Mouse (Mus musculus): ENCODE measurements around the gene Olfr1341. TPM values are rescaled to one million over a fixed set of nuclear protein-coding genes. Genes with fewer than 3 reads are reported as not detected.

The Olfr1341 gene
- total RNA-seq (2021) = not detected
- long read RNA-seq, experiment 1 = 0 reads
- long read RNA-seq, experiment 2 = 0 reads

DNA sequence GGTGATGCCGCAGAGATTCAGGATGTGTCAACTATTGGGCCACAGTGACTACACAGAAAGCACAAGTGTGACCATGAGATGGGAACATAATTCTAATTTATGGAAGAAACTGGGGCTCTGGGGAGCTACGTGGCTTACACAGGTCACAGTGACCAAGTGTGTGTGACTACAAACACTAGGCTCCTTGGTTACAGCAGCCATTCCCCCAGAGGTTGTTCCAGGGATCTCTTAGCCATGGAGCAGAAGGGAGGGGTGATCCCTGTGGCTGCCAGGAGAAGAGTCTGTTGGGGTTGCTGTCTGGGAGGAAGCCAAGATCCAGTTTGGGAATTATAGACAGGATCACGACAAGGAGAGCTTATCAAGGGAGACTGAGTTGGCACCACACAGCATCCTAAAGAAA, at the start of gene Olfr1341:
TSS of gene Olfr1341 (plus strand) at position 301 of the 400 bp plus-strand sequence.
- DNase-seq (ENCODE audit: low spot score in 2 of 2) = no peak

- DNase-seq (ENCODE audit: low spot score in 2 of 2) = no peak
Measured at GRCm38 (mm10) chr4:118658652-118659051, 44.7 kb upstream of the Olfr1341 start, which contains the start of gene Olfr62. Gene Olfr62 (plus strand): TSS chr4:118658952.

DNA sequence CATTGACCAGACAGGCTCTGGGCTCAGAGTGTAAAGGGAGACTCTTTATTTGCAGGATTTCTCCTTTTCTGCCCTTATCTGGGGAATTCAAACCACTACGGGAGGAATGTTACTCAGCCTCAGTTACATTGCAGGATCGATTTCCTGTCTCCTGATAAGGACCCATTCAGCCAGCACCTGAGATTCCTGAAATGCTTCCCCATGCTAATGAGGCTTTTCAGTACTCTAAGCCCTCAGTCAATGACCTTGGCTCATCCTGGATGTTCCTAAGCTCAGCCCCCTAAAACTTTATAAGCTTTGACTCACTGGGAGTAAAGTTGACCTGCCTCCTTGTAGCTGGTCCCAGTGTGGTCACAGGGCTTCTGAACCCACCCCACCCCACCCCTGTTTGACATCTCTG, 16.2 kb upstream of the Olfr1341 start:
- no peak for DNase-seq (ENCODE audit: low spot score in 2 of 2)

GRCm38 (mm10) chr4:118692412-118692973, 10.8 kb upstream of the Olfr1341 start, which contains the start of gene Olfr1342:
Gene Olfr1342 (minus strand): TSS chr4:118692756.
- DNase-seq (ENCODE audit: low spot score in 2 of 2) = no peak

DNA sequence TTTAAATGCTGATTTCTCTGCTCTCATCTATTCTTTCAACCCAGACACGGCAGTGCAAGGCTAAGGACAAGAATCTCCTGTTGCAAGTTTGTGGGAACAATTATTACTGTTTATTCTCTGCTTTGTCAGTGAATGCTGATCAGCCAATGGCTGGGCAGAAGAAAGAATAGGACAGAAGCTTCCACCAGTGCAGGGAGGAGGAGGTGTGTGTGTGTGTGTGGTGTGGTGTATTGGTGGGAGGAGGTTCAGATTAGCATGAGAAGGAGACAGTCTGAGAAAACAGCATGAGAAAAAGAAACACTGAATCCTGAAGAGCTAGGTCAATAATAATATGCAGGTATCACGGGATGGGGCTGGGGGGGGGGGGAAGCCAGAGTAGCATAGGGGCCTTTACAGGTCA, 9.5 kb upstream of the Olfr1341 start:
- no peak for DNase-seq (ENCODE audit: low spot score in 2 of 2)

DNA sequence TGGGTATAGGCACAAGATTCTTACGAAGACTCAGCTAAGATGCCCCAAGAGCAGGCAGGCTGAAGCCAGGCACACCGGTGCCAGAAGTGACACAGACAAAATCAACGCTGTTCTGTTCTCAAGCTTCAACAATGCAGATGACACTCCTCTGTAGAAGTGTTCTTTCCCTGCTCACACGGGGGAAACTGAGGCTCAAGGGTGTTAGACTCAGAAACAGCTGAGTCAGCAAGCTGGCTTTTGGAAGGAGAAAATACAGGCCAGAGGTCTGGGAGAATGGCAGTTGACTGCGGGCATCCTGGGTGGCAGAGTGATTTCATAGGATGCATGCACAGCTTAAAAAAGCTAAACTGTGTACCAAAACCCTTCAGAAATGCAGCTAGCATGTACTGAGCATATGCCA, 4.8 kb downstream of the Olfr1341 start:
- no peak for DNase-seq (ENCODE audit: low spot score in 2 of 2)

DNA sequence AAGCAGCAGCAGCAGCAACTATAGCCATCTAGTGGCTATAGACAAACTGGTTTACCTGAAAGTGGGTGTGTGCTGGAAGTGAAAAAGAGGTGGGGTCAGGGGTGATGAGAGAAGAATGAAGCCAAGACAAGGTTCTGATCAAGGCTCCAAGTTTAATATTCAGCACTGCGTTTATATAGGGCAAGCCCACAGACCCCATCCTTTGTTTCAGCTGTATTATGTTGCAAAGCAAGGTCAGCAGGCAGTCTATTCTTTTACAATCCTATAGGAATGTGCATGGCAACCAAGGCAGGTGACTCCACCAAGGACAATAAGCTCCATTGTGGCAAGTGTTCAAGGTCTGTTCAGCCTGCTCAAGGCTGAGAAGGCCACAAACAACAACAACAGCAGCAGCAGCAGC, 8.3 kb downstream of the Olfr1341 start:
- DNase-seq (ENCODE audit: low spot score in 2 of 2) = no peak

DNA sequence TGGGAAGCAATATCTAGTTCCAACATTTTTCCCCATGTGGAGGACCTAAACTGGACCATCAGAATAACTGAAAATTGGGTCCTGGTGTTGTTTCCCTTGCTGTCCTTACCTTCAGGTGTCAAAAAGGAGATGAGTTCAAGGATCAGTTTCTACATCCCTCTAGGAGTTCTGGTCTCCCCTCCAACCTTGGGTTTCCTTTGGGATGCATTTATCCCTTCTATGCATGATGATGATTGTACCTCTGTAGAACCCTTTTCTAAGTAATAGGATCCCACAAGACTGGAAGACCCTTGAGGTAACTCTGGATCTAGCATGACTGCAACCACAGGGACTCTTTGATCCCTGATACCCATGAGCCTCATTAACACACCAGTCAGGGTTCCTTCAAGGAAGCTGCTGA, 16.5 kb downstream of the Olfr1341 start, which contains the start of gene Olfr1340:
TSS of gene Olfr1340 (plus strand) at position 301 of the 400 bp plus-strand sequence.
- no peak for DNase-seq (ENCODE audit: low spot score in 2 of 2)

- no peak for DNase-seq (ENCODE audit: low spot score in 2 of 2)
Measured at GRCm38 (mm10) chr4:118721742-118722483, 18.6 kb downstream of the Olfr1341 start.

DNA sequence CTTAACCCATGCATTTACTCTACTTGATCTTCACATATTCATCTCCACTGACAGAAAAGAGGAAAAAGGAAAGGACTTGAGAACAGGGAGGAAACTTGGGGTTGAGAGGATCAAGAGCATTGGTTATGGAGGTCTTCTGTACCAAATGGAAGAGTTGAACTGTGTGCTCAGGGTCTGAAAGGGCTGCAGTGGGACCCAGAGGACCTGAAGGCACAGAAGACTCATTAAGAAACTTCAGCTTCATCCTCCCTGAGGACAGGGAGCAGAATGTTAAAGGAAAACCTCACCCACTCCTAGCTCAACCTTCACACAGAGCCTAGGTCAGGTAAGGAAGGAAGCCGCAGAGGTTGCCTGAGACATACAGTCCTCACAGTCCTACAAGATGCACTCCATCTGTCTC, 28.6 kb downstream of the Olfr1341 start, which contains the start of gene Olfr1339:
TSS of gene Olfr1339 (plus strand) at position 301 of the 400 bp plus-strand sequence.
- no peak for DNase-seq (ENCODE audit: low spot score in 2 of 2)

GRCm38 (mm10) chr4:118739574-118739973, 36.3 kb downstream of the Olfr1341 start:
- DNase-seq (ENCODE audit: low spot score in 2 of 2) = no peak

DNA sequence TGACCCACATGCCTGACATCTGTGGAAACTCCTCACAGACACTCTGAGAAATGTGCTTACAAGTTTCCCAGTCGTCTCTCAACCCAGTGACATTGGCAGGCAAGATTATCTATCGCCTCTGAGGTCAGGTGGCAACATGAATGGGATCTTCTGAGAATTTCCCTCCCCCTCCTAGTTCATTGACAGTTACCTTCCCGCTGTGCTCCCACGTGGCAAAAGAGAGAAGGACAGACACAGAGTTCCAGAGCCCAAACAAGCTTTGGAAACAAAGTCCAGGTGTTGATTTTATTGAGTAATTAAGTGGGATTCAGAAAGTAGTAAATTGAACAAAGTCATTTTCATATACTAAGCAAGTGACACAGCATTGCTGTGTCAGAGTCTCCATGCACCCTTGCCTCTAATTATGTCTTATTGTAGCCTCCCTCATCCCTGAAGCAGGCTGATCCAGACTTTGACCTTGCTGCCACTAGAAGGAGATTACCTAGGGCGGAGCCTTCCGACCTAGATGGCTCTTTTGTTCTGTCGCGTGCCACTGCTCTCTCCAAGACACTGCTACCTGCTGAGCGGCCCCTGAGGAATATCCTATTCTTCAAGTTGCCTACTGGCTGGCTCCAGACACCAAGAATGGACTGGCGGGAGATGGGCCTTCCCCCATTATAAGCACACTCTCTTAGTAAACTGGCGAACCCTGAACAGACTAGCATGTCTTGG, 37.8 kb downstream of the Olfr1341 start:
- no peak for DNase-seq (ENCODE audit: low spot score in 2 of 2)

GRCm38 (mm10) chr4:118741881-118742280, 38.6 kb downstream of the Olfr1341 start:
- DNase-seq (ENCODE audit: low spot score in 2 of 2) = no peak

DNA sequence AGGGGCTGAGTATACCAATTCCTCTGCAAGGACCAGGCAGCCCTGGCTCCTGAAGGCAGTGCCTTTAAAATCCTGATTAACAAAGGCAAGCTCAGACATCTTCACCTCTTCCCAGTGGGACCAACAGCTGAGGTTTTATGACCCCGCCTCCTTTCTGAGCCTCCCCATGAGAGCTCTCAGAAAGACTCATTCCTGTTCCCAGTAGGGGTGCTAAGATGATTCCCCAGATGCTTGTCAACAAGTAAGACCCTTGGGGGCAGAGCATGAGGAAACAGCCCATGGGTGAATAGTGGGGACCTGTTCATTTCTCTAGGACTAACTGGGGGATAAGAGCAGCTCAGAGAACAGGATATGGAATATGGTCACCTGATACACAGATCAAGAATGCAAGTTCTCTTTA, 55.3 kb downstream of the Olfr1341 start, which contains the start of gene Olfr1338:
TSS of gene Olfr1338 (minus strand) at position 101 of the 400 bp plus-strand sequence.
- DNase-seq (ENCODE audit: low spot score in 2 of 2) = no peak

Other genes starting within 250 kb of the Olfr1341 start
- gene Mpl, start 246.0 kb upstream of the Olfr1341 start, total RNA-seq (2021) = under 1 TPM; 0.17 to 0.54 TPM
- gene Tie1, start 213.5 kb upstream of the Olfr1341 start, total RNA-seq (2021) = 10 to 100 TPM; 55.6 to 56.8 TPM
- gene 2610528J11Rik, start 176.5 kb upstream of the Olfr1341 start, total RNA-seq (2021) = 1 to 10 TPM; 1.1 to 5.1 TPM
- gene Tmem125, start 159.5 kb upstream of the Olfr1341 start, total RNA-seq (2021) = 1 to 10 TPM; 1.2 to 1.9 TPM
- gene Cfap57, start 82.7 kb upstream of the Olfr1341 start, total RNA-seq (2021) = under 1 TPM; 0.08 to 0.11 TPM
- 10 to 100 TPM; 72.5 to 84.1 TPM for gene Ebna1bp2, start 82.7 kb upstream of the Olfr1341 start, total RNA-seq (2021)
- gene Olfr62, start 44.6 kb upstream of the Olfr1341 start, total RNA-seq (2021) = not detected
- not detected for gene Olfr1342, start 10.8 kb upstream of the Olfr1341 start, total RNA-seq (2021)
- gene Olfr1340, start 16.6 kb downstream of the Olfr1341 start, total RNA-seq (2021) = not detected
- gene Olfr1339, start 28.7 kb downstream of the Olfr1341 start, total RNA-seq (2021) = not detected
- gene Olfr1338, start 55.2 kb downstream of the Olfr1341 start, total RNA-seq (2021) = not detected
- gene Olfr1337, start 79.1 kb downstream of the Olfr1341 start, total RNA-seq (2021) = not detected
- not detected for gene Olfr1335, start 106.4 kb downstream of the Olfr1341 start, total RNA-seq (2021)
- not detected for gene Olfr1333, start 132.8 kb downstream of the Olfr1341 start, total RNA-seq (2021)
- not detected for gene Olfr1331, start 161.1 kb downstream of the Olfr1341 start, total RNA-seq (2021)
- not detected for gene Olfr1330, start 185.1 kb downstream of the Olfr1341 start, total RNA-seq (2021)
- gene Olfr1329, start 213.9 kb downstream of the Olfr1341 start, total RNA-seq (2021) = not detected
- not detected for gene Olfr1328, start 235.1 kb downstream of the Olfr1341 start, total RNA-seq (2021)